Mouse (Mus musculus) embryonic facial prominence, embryonic 11.5 days (tissue): ENCODE results near the gene Ptx4. TPM values are rescaled to one million over a fixed set of nuclear protein-coding genes. Genes with fewer than 3 reads are reported as not detected.

Experiments
- ATAC-seq: fragments of 200-750 bp; cut with Nextera tagmentation; replicated peaks from 2 replicates; pipeline ENCODE4 v1.8.0; 2017; ENCODE audit warnings: low read depth; ENCODE audit not compliant: insufficient number of reproducible peaks, low FRiP score, low TSS enrichment
- DNase-seq: peaks from one replicate; pipeline ENCODE4 v3.0.0-alpha.2; 2015; ENCODE audit warnings: low spot score
- H3K27ac ChIP-seq: fragments of 300-500 bp; sonication (generic); replicated peaks from 2 replicates; pipeline ENCODE4 v1.5.1; 2014; ENCODE audit warnings: mild to moderate bottlenecking, low read depth, low read length, control low read depth
- H3K27me3 ChIP-seq: fragments of 300-500 bp; sonication (generic); 2 replicates; pipeline ENCODE4 v1.6.1; 2014; ENCODE audit warnings: mild to moderate bottlenecking, low read length, moderate library complexity, mixed read lengths; ENCODE audit not compliant: control insufficient read depth, insufficient read depth
- H3K36me3 ChIP-seq: fragments of 300-500 bp; sonication (generic); replicated peaks from 2 replicates; pipeline ENCODE4 v1.6.1; 2014; ENCODE audit warnings: low read depth, mild to moderate bottlenecking, low read length, moderate library complexity, mixed read lengths; ENCODE audit not compliant: control insufficient read depth, insufficient read depth
- H3K4me1 ChIP-seq: fragments of 300-500 bp; sonication (generic); 2 replicates; pipeline ENCODE4 v1.6.1; 2014; ENCODE audit warnings: low read length, mixed read lengths; ENCODE audit not compliant: control insufficient read depth, insufficient read depth
- H3K4me2 ChIP-seq: fragments of 300-500 bp; sonication (generic); 2 replicates; pipeline ENCODE4 v1.6.1; 2014; ENCODE audit warnings: low read depth, mild to moderate bottlenecking, control low read depth, low read length, moderate library complexity
- H3K4me3 ChIP-seq: fragments of 300-500 bp; sonication (generic); 2 replicates; pipeline ENCODE4 v1.5.1; 2014; ENCODE audit warnings: low read depth, low read length, control low read depth
- H3K9ac ChIP-seq: fragments of 300-500 bp; sonication (generic); replicated peaks from 2 replicates; pipeline ENCODE4 v1.6.1; 2014; ENCODE audit warnings: mild to moderate bottlenecking, control low read depth, low read length
- H3K9me3 ChIP-seq: fragments of 300-500 bp; sonication (generic); replicated peaks from 2 replicates; pipeline ENCODE4 v1.6.1; 2016; ENCODE audit warnings: mild to moderate bottlenecking, low read length, inconsistent platforms, mixed read lengths; ENCODE audit not compliant: control insufficient read depth
- WGBS: fragments of 180-500 bp; shearing (Covaris S2); extraction: QIAGEN DNeasy Blood & Tissue Kit; methylation state at CpG from one replicate; pipeline ENCODE4 v1.1.7; 2014; 5-methylcytosine and 5-hydroxymethylcytosine counted together
- polyA plus RNA-seq: library from polyadenylated mRNA; unstranded; fragments of >200 nt; fragmentation: Nextera tagmentation; extraction: Ambion mirVana; gene quantifications from 2 replicates; pipeline ENCODE4 v1.2.1, GENCODE M21; 2014

Ptx4 gene
- polyA plus RNA-seq, 1 experiment from 2014 or later, result 0.32 TPM

DNA sequence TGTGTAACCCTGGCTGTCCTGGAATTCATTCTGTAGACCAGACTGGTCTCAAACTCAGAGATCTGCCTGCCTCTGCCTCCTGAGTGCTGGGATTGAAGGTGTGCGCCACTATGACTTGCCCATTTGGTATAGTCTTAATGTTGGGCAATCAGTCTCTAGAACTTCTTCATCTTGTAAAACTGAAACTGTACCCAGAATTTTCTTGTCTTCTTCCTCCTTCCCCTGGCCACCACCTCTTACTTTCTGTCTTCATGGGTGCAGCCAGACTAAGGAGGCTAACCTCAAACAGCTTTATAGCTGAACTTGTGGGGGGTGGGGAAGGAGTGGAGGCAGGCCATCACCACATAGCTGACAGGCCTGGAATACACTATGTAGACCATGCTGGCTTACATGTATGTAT lies 18.2 kb downstream of the Ptx4 start:
- H3K27ac ChIP-seq, result no peak overlapping the region

DNA sequence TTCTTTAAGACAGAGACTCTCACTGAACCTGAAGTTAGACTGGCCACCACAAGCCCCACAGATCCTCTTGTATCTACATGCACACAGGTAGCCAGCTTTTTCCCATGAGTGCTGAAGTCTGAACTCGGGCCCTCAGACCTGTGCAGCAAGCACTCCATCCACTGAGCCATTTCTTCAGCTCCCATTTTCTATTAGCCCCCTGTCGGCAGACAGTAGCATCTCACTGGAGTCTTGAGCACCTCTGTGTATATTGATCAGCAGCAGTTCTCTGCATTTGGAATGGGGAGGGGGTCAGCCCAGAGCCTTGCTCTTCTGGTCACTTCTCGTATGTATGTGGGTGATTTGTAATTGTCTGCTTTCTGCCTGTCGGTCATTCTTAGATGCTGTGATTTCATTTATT lies 19.4 kb downstream of the Ptx4 start:
- no peaks in the 10 kb centered on the region for H3K27me3 ChIP-seq
- no peak overlapping the region for H3K9ac ChIP-seq
- no peaks in the 10 kb centered on the region for H3K9me3 ChIP-seq
- ATAC-seq (no peak), DNase-seq (peak; percentile 23)
- no peaks in the 10 kb centered on the region for H3K36me3 ChIP-seq
- no peak overlapping the region for H3K27ac ChIP-seq
- WGBS, result 67% methylated on average over 4 of the region's 4 CpGs
- no peak overlapping the region for H3K4me2 ChIP-seq
- H3K4me1 ChIP-seq, result no peaks in the 10 kb centered on the region
- no peak overlapping the region for H3K4me3 ChIP-seq

More for the DNA sequence above, 18.2 kb downstream of the Ptx4 start:
- DNase-seq (no peak), ATAC-seq (no peak)
- Histone ChIP-seq H3K4me2 (no peak overlapping the region), H3K36me3 (no peaks in the 10 kb centered on the region), H3K27me3 (no peaks in the 10 kb centered on the region), H3K4me1 (no peaks in the 10 kb centered on the region), H3K4me3 (no peak overlapping the region), H3K9ac (no peak overlapping the region), H3K9me3 (no peaks in the 10 kb centered on the region)
- WGBS, result 94% methylated on average over 1 of the region's 1 CpGs

DNA sequence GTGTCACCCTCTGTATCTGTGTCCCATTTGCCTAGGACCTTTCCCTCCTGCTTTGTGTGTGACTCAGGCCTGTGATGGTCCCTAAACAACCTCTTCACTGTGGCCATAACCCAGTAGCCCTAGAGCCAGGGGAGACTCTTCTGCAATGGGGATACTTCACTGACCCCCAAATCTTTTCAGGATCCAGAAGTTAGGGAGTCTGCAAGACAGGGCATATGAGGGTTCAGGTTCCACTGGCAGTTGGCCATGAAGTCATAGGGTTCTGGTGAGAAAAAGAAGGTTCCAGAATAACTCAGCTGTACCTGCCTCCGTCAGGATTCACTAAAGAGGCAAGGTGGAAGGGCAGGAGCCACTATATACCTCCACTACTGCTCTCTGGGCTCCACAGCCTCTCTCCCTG lies 41.6 kb downstream of the Ptx4 start, which contains the start of gene Ccdc154:
TSS of gene Ccdc154 (plus strand) at position 301 of the 400 bp plus-strand sequence.
- Histone ChIP-seq H3K4me1 (no peaks in the 10 kb centered on the region), H3K27ac (no peak within 1 kb of the TSS), H3K9ac (no peak within 1 kb of the TSS), H3K36me3 (peaks cover 4% of the 10 kb centered on the region), H3K4me3 (no peak within 1 kb of the TSS), H3K9me3 (no peaks in the 10 kb centered on the region), H3K27me3 (no peaks in the 10 kb centered on the region), H3K4me2 (no peak within 1 kb of the TSS)
- 78% methylated on average over 1 of the region's 1 CpGs for WGBS
- DNase-seq, result no peak
- no peak for ATAC-seq

DNA sequence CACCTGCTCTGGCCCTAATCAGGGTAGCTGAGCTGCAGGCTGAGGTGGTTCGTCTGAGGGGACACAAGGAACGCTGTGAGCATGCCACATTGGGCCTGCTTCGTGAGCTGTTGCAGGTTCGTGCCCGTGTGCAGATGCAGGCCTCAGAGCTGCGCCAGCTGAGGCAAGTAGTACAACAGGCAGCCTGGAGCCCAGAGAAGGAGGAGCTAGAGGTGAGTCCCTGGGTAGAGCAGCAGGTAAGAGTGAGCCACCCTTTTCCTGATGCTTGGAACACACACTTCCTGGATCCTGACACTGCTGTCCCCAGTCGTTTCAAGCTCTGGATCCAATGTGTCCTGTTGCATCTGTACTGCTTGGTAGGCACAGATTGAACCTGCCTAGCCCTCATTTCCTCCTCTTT lies 42.8 kb downstream of the Ptx4 start:
- Histone ChIP-seq H3K4me2 (no peak overlapping the region), H3K27me3 (no peaks in the 10 kb centered on the region), H3K9ac (no peak overlapping the region), H3K9me3 (no peaks in the 10 kb centered on the region), H3K4me3 (no peak overlapping the region), H3K27ac (no peak overlapping the region), H3K4me1 (no peaks in the 10 kb centered on the region), H3K36me3 (peaks cover 4% of the 10 kb centered on the region)
- ATAC-seq (no peak), DNase-seq (no peak)
- WGBS, result 71% methylated on average over 7 of the region's 7 CpGs

DNA sequence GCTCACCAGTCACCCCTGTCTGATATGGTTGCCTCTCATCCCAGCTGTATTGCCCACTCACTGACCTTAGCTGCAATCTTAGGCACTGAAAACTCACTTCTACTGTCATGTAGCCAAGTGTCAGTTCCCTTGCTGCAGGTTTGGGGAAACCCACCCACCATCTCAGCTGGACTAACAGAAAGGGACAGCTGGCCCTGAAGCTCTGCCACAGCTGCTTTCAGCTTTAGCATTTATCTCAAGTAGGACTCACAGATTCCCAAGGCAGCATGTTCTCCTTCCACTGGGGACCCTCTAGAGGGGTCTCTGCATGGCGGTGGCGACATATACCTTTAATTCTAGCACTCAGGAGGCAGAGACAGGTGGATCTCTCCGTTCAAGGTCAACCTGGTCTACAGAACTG lies 44.2 kb downstream of the Ptx4 start:
- no peak overlapping the region for H3K4me2 ChIP-seq
- no peaks in the 10 kb centered on the region; the same call in 1 of the 2 replicates for H3K36me3 ChIP-seq
- no peaks in the 10 kb centered on the region for H3K9me3 ChIP-seq
- H3K4me1 ChIP-seq, result no peaks in the 10 kb centered on the region
- ATAC-seq (no peak), DNase-seq (no peak)
- no peak overlapping the region for H3K27ac ChIP-seq
- no peak overlapping the region for H3K4me3 ChIP-seq
- no peak overlapping the region for H3K9ac ChIP-seq
- WGBS, result 85% methylated on average over 3 of the region's 3 CpGs
- H3K27me3 ChIP-seq, result no peaks in the 10 kb centered on the region

DNA sequence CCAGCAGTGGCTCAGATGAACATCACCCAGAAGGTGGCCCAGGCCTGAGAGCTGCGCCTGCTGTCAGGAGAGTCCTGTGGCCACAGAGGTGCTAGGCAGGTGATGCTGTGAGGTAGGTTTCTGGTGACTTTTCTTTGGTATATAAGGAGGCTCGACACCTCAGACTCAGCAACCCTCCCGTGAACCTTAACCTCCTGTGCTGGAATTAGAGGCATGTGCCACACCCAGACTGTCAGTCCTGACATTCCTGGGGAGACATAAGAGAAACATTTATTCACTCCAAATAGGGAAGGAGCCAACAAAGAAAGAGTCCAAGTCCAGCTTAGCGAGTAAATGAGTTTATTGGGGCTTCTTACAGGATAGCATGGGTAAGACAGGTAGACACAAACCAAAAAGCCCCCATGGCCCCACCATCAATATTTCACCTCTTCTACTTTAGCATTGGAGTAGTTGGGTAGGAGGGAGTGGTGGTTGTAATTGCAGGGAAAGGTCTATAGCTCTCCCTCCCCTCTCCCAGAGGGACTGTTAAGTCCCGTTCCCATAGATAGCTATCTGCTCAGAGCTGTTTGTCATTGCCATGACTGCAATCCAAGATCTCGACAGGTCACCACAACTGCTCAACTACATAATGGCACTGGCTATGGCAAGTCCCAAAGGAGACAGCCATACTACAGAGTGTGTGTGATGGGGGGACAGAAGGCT lies 45.6 kb downstream of the Ptx4 start:
- Histone ChIP-seq H3K9me3 (no peaks in the 10 kb centered on the region), H3K36me3 (no peaks in the 10 kb centered on the region; the same call in 1 of the 2 replicates), H3K9ac (no peak overlapping the region), H3K4me1 (no peaks in the 10 kb centered on the region), H3K27me3 (no peaks in the 10 kb centered on the region), H3K4me3 (no peak overlapping the region), H3K4me2 (no peak overlapping the region), H3K27ac (no peak overlapping the region)
- ATAC-seq (no peak), DNase-seq (no peak)
- WGBS, result 67% methylated on average over 6 of the region's 6 CpGs

DNA sequence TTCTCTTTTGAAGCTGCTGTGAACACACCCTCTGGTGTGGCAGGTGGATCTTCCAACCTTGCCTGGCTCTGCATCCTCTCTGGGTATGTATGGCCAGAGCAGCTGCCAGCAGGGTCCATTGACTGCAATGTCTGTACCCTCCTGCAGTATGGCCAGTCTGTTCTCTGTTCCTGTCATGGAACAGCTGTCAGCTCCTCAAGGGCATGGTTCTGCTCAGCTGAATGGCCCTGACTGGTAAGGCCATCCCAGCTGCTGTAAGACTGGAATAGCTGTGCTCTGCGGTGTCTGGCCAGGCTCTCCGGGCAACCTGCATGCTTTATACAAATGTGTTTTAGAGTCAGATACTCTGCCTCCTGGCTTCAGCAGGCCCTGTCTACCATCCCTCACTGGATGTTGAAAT lies 49.1 kb downstream of the Ptx4 start:
- no peak overlapping the region for H3K9ac ChIP-seq
- H3K9me3 ChIP-seq, result no peaks in the 10 kb centered on the region
- no peaks in the 10 kb centered on the region for H3K36me3 ChIP-seq
- H3K4me2 ChIP-seq, result no peak overlapping the region
- 93% methylated on average over 2 of the region's 2 CpGs for WGBS
- no peak overlapping the region for H3K27ac ChIP-seq
- DNase-seq, result no peak
- no peak overlapping the region for H3K4me3 ChIP-seq
- no peak for ATAC-seq
- no peaks in the 10 kb centered on the region for H3K4me1 ChIP-seq
- no peaks in the 10 kb centered on the region for H3K27me3 ChIP-seq

DNA sequence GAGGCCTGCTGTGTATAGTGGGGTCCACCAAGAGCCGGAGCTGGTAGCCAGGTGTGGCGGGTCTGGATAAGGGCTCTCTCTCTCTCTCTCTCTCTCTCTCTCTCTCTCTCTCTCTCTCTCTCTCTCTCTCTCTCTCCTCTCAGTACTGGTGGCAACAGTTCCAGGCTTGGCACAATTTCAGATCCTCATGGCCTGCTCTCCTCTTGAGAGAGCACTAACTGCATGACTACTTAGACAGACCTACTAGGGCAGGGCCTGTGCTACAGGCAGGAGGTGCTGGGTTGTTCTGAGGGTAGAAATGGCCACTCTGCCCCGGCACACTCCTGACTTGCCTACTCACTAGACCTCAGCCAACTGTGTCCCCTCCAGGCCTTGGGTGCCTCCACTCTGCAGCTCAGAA lies 52.0 kb downstream of the Ptx4 start:
- ATAC-seq, result no peak
- Histone ChIP-seq H3K9ac (no peak overlapping the region), H3K36me3 (no peaks in the 10 kb centered on the region), H3K4me1 (no peaks in the 10 kb centered on the region), H3K4me2 (no peak overlapping the region), H3K27me3 (no peaks in the 10 kb centered on the region), H3K9me3 (no peaks in the 10 kb centered on the region), H3K27ac (no peak overlapping the region), H3K4me3 (no peak overlapping the region)
- WGBS, result 96% methylated on average over 3 of the region's 3 CpGs
- DNase-seq, result no peak
